Mouse (Mus musculus): Measurements from ENCODE around the gene Pla2g15.

Pla2g15 gene

DNA sequence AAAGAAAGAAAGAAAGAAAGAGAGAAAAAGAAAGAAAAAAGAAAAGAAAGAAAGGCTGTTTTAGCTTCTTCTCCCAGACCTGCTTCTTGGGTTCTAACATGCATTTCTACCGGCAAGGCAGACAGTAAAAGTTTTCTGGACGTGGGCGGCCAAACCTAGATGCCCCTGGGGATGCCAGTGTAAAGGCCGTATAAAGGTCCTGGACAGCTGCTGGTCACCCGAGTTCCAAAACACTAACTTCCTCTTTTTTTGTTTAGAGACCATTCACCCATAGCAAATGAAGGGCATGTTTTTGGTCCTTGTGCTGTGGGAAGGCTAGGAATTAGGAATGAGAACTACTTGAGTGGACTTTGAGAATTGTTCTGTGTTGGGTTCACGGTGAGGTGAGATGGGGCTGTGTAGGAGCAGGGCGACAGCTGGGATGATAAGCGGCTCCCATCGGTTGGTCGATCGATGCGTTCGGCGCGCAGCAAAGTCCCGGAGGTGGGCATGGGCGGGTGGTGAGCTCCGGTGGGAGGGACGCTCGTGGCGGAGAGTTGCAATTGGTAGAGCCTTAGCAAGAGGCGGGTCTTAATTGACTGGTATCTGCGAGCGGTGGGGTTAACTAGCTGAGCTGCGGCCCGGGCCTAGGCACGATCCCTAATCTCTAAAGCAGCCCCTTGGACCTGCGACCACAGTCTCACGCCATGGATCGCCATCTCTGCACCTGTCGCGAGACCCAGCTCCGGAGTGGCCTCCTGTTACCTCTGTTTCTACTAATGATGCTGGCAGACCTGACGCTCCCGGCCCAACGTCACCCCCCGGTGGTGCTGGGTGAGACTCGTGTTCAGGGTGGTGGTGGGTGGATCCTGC is at the start of gene Pla2g15:
Gene Pla2g15, plus strand, starts transcription at position 599 of the 852 bp plus-strand sequence.
- peak; percentile 94 for DNase-seq (ENCODE audit: low spot score)

GRCm38 (mm10) chr8:106102321-106102720 is 47.9 kb upstream of the Pla2g15 start:
- no peak for DNase-seq (ENCODE audit: low spot score)

DNA sequence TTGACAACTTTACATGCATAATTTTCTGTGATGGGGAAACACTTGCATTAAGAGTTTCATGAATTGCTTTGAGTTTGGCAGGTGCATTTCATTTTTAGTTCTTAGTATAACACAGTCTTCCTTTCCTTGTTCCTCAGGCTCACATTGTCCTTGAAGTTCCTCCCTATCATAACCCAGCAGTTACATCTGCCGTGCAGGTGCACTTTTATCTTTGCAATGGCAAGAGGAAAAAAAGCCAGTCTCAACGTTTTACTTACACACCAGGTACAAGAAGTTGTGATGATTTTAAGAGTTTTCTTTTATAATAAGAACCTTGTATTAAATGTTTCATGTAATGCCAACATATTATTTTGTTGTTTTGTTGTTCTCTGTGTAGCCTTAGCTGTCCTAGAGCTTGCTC is 46.3 kb upstream of the Pla2g15 start:
- no peak for DNase-seq (ENCODE audit: low spot score)

DNA sequence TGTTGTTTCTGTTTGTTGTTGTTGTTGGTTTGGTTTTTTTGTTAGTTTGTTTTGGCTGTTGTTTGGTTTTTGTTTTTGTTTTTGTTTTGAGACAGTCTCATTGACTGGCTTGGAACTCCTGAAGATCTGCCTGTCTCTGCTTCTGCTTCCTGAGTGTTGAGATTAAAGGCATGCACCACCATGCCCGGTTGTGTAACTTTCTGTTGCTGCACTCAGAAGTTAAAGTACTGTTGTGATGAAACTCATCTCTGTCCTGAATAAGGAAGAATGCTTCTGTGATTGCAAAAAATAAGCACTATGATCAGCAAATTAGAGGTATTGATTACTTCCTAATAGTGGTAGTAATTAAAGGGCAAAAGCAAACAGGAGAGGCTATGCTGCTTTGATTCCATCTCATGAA is 44.0 kb upstream of the Pla2g15 start:
- no peak for DNase-seq (ENCODE audit: low spot score)

GRCm38 (mm10) chr8:106108080-106108479 is 42.1 kb upstream of the Pla2g15 start:
- DNase-seq (ENCODE audit: low spot score) = no peak

GRCm38 (mm10) chr8:106108729-106109128 is 41.5 kb upstream of the Pla2g15 start:
- DNase-seq (ENCODE audit: low spot score) = no peak

GRCm38 (mm10) chr8:106112041-106112440 is 38.2 kb upstream of the Pla2g15 start:
- DNase-seq (ENCODE audit: low spot score) = peak; percentile 33

- DNase-seq (ENCODE audit: low spot score) = no peak
Observed at GRCm38 (mm10) chr8:106112514-106112913, 37.7 kb upstream of the Pla2g15 start.

- no peak for DNase-seq (ENCODE audit: low spot score)
Observed at GRCm38 (mm10) chr8:106115897-106116296, 34.3 kb upstream of the Pla2g15 start.

DNA sequence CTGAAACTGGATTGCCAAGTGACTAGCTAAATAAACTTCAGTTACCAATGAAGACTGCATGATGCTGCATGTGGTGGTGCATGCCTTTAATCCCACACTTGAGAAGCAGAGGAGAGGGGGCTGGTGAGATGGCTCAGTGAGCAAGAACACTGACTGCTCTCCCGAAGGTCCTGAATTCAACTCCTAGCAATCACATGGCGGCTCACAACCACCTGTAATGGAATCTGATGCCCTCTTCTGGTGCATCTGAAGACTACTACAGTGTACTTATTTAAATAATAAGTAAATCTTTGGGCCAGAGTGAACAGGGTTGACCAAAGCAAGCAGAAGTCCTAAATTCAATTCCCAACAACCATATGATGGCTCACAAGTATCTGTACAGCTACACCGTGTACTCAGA is 26.8 kb upstream of the Pla2g15 start:
- no peak for DNase-seq (ENCODE audit: low spot score)

- DNase-seq (ENCODE audit: low spot score) = no peak
Observed at GRCm38 (mm10) chr8:106126055-106126454, 24.1 kb upstream of the Pla2g15 start.

GRCm38 (mm10) chr8:106127054-106127453 is 23.1 kb upstream of the Pla2g15 start:
- peak; percentile 32 for DNase-seq (ENCODE audit: low spot score)

GRCm38 (mm10) chr8:106127882-106128410 is 22.3 kb upstream of the Pla2g15 start:
- no peak for DNase-seq (ENCODE audit: low spot score)

DNA sequence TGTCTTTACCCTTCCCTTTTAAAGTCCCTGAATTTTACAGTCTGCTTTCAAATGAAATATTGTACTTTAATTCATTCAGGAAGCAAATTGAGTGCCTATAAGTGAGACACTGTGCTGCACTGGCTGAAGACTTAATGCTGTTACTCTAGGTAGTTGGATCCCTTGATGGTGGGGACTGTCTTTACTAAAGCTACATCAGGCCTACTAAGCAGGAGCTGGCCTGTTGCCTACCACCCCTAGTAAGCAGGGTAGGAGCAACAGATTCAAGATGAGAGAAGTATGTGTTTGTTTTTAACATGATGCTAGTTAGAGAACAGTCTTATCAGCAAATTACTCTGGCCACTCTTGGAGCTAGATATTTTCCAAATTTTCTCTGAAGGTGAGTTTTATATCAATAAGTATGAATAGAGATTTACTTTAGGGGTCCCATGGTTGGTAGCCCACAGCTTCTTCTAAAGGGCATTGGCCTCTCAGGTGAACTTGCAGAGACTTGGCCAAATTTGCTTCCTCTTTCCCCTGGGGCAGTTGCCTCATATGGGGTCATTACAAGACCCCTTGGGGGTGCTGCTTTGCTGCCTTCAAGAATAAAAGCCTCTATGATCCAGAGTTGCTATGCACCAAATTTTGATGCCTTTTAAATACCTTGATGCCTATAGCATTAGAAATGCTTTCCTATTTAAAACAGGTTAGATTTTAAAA is 20.8 kb upstream of the Pla2g15 start:
- no peak for DNase-seq (ENCODE audit: low spot score)

GRCm38 (mm10) chr8:106129997-106130396 is 20.2 kb upstream of the Pla2g15 start:
- no peak for DNase-seq (ENCODE audit: low spot score)

DNA sequence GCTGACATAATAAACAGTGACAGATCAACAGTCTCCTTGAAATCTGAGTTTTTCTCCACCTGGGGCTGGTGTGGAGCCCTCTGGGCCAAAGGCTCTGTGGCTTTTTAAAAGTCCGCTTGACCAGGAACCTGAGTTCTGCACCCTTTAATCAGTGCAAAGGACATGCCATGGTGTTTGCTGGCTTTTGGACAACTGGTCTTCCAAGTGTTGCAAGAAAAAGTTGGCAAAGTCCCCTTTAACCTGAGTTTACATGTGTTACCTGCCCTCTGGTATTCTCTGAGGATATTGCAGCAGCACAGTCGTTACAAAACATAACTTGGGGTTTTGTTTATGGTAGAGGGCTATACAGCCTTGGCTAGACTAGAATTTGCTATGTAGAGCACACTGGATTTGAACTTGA is 19.7 kb upstream of the Pla2g15 start:
- DNase-seq (ENCODE audit: low spot score) = no peak

DNA sequence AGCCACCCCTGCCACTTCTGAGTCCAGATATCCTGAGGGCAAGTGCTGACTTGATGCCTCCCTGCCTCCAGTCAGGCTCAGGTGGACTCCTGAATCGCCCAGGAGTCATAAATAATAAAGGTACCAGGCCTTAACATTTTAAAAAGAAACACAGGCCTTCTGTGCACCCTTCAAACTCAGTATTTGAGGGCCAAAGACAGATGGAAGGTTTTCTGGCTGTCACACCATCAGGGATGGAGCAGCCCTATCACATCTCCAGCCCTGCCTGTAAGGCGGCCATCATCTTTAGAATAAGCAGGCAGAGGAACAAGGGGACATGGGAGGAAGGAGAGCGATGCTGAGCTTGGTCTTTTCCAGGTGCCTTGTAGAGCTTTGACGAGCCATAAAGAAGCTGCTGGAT is 19.2 kb upstream of the Pla2g15 start:
- DNase-seq (ENCODE audit: low spot score) = no peak

- no peak for DNase-seq (ENCODE audit: low spot score)
Observed at GRCm38 (mm10) chr8:106131488-106132222, 18.5 kb upstream of the Pla2g15 start.

DNA sequence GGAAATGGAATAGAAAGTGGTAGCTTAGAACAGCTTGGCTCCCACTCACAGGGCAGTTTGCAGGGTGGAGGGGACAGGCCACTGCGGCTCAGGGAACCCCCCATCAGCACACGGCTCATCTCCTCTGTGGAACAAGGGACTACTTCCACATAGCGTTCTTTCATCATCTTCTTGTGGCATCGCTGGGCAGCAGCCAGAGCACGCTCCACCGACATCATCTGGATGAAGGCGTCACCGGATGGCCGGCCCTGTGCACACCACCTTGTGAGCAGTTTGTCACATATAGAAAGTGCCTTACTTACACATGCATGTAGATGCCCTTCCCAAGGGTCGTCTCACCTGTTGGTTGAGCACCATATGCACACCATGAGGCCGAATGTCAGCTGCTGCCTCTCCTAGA is 17.8 kb upstream of the Pla2g15 start:
- no peak for DNase-seq (ENCODE audit: low spot score)

DNA sequence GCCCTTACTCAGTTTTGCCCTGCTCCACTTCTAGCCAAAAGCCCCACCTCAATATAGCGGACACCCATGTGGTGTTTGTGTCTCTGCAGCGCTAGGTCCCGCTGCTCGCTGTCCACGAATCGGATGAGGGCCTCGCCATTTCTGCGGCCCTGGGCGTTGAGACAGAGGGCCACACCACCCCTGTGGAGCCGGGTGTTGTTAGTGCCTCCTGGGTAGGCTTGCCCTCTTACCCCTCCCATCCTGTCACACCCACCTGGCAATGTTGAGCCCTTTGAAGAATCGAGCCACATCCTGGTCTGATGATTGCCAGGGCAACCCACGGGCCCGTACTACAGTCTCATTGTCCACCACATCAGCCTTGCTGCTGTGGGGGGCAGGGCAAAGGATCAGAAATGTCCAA is 16.7 kb upstream of the Pla2g15 start:
- no peak for DNase-seq (ENCODE audit: low spot score)

- DNase-seq (ENCODE audit: low spot score) = no peak
Observed at GRCm38 (mm10) chr8:106133946-106134345, 16.3 kb upstream of the Pla2g15 start.
